Mouse (Mus musculus) olfactory bulb, adult 2 months (tissue): ENCODE measurements around the gene Neurl3. TPM values are rescaled to one million over a fixed set of nuclear protein-coding genes. Genes with fewer than 3 reads are reported as not detected.

Experiments
- H3K27ac ChIP-seq: fragments of 200-500 bp; 2 replicates; pipeline ENCODE4 v1.5.1; 2012; ENCODE audit warnings: low read depth, low read length; ENCODE audit not compliant: insufficient read depth
- H3K4me1 ChIP-seq: fragments of 200-500 bp; 2 replicates; pipeline ENCODE4 v1.6.1; 2012; ENCODE audit warnings: low read length; ENCODE audit not compliant: control insufficient read depth, insufficient read depth
- H3K4me3 ChIP-seq: fragments of 200-500 bp; 2 replicates; pipeline ENCODE4 v1.5.1; 2012; ENCODE audit warnings: mild to moderate bottlenecking, low read depth, low read length, moderate library complexity; ENCODE audit not compliant: insufficient read depth
- CTCF ChIP-seq: fragments of 200-500 bp; IDR thresholded peaks from 2 replicates; pipeline ENCODE4 v1.5.1; 2012; ENCODE audit warnings: low read depth, mild to moderate bottlenecking, low read length, moderate library complexity; ENCODE audit not compliant: insufficient read depth
- POLR2A ChIP-seq: fragments of 200-500 bp; IDR thresholded peaks from 2 replicates; pipeline ENCODE4 v1.6.1; 2012; ENCODE audit warnings: mild to moderate bottlenecking, low read depth, low read length, moderate library complexity; ENCODE audit not compliant: insufficient read depth
- WGBS: fragments of 180-500 bp; shearing (Covaris S2); methylation state at CpG from one replicate; pipeline ENCODE4 v1.1.7; 2018; 5-methylcytosine and 5-hydroxymethylcytosine counted together
- polyA plus RNA-seq: library from polyadenylated mRNA; stranded (reverse); fragments of >200 nt; gene quantifications from 2 replicates; pipeline ENCODE4 v1.2.4, GENCODE M21; 2012; ENCODE audit warnings: low replicate concordance; ENCODE audit not compliant: missing spikeins, insufficient read depth, insufficient read length

Gene Neurl3
- polyA plus RNA-seq, 1 experiment, result not detected

DNA sequence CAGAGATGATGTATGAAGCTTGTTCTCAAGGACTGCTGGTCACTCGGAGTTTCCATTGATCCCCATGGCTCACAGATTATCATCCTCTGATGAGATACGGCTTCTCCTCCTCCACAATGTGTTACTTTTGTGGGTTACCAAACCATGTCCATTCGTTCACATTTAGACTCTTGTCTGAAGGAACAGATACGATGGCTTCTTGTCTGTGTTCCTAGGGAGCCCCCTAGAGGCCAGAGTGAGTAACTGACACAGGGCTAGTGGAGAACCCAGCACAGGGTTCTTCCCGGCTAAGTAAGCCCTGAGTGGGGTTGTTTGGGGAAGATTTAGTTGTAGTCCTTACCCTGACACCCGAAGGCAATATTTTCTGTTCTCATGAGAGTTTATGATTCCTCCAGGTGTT is 21.7 kb downstream of the Neurl3 start:
- WGBS, result 3% methylated on average over 6 of the region's 6 CpGs
- Histone ChIP-seq H3K27ac (no peak overlapping the region), H3K4me1 (peaks cover 6% of the 10 kb centered on the region; the same call in 1 of the 2 replicates), H3K4me3 (no peak overlapping the region)
- TF ChIP-seq CTCF (no peak), POLR2A (no peak)

DNA sequence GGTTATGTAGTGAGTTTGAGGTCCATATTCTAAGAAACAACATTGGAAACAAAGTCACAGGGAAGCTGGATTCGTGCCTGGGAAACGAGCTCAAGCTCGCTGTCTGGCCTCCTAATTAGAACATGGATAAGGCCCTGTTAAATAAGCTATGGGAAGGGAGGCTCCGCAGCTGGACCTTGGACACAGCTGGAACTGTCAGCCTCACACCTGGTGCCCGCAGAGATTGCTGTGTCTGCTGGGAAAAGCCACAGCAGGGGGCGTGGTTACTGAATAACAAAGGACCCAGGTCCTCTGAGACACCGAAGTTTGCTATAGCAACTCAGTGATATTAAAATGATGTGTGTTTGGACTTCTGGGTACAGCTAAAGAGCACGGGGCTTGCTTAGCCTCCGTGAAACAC is 23.1 kb downstream of the Neurl3 start:
- 18% methylated on average over 9 of the region's 9 CpGs for WGBS
- H3K4me3 ChIP-seq, result no peak overlapping the region
- H3K27ac ChIP-seq, result no peak overlapping the region
- H3K4me1 ChIP-seq, result peaks cover 6% of the 10 kb centered on the region; the same call in 1 of the 2 replicates
- TF ChIP-seq CTCF (no peak), POLR2A (no peak)

DNA sequence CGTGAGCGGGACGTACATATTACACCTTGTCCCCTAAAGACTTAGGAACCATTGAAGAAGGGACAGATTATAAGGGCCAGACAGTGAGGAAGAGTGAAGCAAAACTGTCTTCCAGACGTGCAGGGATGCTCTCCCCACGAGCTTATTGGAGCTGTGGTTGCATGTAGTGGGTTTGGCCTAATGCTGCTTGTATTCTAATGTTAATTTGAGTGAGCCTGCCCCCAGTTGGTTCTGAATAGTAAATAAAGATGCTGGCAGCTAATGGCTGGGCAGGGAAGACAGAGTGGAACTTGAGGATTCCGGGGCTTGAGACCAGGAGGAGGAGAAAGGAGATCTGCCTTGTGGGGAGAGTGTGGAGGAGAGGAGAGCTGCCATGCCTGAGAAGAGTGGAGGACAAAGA is 27.8 kb downstream of the Neurl3 start:
- TF ChIP-seq CTCF, result no peak
- no peak for TF ChIP-seq POLR2A
- H3K27ac ChIP-seq, result no peak overlapping the region
- H3K4me3 ChIP-seq, result no peak overlapping the region
- peaks cover 5% of the 10 kb centered on the region for H3K4me1 ChIP-seq
- 50% methylated on average over 6 of the region's 6 CpGs for WGBS

DNA sequence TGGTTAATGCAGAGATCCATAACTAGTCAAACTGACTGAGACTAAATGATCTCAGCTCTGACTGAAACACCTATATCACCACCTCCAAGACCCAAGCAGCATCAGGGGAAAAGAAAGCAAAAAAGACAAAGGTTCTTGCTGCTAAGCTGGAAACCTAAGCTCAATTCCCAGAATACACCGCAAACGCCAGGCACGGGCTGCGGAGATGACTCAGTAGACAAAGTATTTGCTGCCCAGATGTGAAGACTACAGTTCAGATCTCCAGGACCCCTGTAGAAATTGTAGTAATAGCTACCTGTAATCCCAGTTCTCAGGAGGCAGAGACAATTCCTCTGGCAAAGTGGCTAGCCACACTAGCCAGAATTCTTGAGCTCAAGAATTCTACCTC is 29.7 kb downstream of the Neurl3 start:
- no peak overlapping the region for H3K4me3 ChIP-seq
- no peak for TF ChIP-seq POLR2A
- no peak for TF ChIP-seq CTCF
- H3K4me1 ChIP-seq, result peaks cover 9% of the 10 kb centered on the region
- WGBS, result 75% methylated on average over 4 of the region's 4 CpGs
- no peak overlapping the region for H3K27ac ChIP-seq

DNA sequence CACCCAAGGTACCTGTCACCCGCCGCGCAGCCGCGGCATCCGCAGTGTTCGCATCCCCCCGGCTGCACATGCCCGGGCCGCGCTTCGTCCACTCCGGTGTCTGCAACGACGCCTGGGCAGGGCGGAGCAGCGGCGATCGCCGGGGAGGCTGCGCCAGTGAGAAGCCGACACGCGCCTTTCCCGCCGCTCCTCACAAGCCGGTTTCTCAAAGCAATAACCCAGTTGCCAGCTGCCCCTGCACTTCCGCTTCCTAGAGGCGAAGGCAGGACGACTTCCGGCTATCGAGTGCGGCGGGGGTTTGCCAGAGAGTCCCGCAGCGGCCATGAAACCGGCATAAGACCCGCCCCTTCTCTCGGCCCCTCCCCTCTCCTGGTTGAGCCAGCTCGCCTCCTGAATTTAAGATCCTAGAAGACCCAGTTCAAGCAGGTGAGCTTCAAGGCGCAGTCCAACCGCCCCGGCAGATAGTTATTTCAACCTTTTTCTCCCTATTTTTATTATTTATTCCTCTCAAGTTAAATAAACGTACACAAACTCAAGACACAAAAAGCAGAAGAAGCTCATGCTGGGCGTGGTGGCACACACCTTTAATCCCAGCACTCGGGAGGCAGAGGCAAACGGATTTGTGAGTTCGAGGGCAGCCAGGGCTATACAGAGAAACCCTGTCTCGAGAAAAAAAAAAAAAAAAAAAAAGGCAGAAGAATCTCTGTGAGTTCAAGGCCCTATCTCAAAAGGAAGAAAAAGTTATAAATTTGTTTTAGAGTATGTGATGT is 30.2 kb downstream of the Neurl3 start, which contains the start of gene Uggt1:
Gene Uggt1 (minus strand): TSS at position 663 of the 770 bp plus-strand sequence.
- TF ChIP-seq CTCF (no peak), POLR2A (0 out of 2 replicates have a peak, but pooled peaks have one; percentile 10)
- Histone ChIP-seq H3K27ac (no peak within 1 kb of the TSS), H3K4me3 (peak within 1 kb of the TSS; percentile 76), H3K4me1 (peaks cover 9% of the 10 kb centered on the region)
- under 1% methylated on average over 49 of the region's 49 CpGs for WGBS

DNA sequence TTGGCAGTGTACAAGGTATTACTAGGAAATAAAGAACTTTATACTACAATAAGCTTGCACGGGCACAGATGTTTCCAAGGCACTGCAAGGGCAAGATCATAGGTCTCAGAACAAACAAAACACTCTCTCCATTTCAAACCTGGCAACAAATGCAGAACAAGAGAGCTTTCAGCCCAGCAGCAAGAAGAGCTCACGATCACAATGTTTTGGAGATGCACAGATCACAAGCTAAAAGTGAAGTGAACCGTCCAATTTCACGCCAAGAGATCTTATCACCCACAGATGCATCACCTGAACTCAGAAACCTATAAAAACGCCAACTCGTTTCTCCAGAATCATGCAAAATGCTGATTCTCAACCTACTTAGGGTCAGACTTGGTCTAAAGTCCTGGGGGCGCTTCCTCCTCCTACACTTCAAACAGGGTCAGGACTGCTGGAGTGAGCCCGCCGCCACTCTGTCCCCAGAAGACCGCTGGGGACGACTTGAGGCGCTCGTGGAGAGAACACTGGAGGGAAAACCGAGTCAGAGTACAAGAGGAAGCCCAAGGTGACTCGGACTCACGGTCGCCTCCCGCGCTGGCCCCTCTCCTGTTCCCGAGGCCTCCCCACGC is 30.9 kb downstream of the Neurl3 start:
- Histone ChIP-seq H3K27ac (no peak overlapping the region), H3K4me1 (peaks cover 9% of the 10 kb centered on the region), H3K4me3 (peak overlapping the region; percentile 76)
- 2% methylated on average over 21 of the region's 21 CpGs for WGBS
- TF ChIP-seq POLR2A, result no peak
- TF ChIP-seq CTCF, result no peak

DNA sequence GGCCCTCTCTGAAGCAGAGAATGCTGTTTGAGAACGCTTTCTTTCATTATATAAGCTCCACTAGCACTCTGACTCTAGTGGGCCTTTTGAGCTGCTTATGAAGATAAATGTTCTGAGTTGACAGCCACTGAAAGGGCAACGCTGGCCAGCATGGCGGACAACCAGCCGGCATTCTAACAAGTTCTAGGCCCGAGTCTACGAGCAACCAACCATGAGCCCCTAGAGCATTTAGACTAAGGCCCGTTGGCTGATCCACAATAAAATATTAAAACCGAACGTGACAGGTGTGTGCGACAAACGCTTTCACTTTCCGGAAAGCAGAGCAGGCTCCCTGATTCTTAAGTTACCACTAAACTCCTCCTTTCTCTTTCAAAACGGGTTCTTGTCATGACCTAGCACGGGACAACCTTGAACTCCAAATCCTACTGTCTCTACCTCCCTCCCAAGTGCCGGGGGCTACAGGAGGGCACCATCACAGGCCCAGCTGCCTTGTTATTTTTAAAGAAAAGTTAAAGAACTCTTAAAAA is 32.5 kb downstream of the Neurl3 start:
- 88% methylated on average over 15 of the region's 15 CpGs for WGBS
- no peak overlapping the region for H3K27ac ChIP-seq
- TF ChIP-seq POLR2A (no peak), CTCF (no peak)
- no peak overlapping the region for H3K4me3 ChIP-seq
- H3K4me1 ChIP-seq, result peaks cover 9% of the 10 kb centered on the region

DNA sequence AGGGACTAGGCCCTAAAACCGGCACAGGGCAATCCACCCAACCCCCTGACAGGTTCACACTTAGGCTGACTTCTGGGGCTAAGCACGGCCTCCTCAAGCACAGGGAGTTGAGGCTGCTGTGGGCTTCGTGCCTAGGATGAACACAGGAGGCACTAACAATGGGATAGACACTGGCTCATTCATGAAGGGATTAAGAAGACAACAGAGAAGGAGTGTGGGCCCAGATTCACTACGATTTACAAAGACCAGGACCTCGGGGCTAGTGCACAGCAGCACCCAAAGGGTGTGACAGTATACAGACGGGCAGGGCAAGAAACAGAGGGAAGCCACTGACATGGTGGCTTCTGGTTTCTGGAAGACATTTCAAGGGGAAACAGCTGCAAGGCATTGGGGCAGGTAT is 34.3 kb downstream of the Neurl3 start:
- no peak overlapping the region for H3K4me3 ChIP-seq
- TF ChIP-seq CTCF, result no peak
- no peak for TF ChIP-seq POLR2A
- no peak overlapping the region for H3K27ac ChIP-seq
- peaks cover 14% of the 10 kb centered on the region for H3K4me1 ChIP-seq
- 33% methylated on average over 6 of the region's 6 CpGs for WGBS

DNA sequence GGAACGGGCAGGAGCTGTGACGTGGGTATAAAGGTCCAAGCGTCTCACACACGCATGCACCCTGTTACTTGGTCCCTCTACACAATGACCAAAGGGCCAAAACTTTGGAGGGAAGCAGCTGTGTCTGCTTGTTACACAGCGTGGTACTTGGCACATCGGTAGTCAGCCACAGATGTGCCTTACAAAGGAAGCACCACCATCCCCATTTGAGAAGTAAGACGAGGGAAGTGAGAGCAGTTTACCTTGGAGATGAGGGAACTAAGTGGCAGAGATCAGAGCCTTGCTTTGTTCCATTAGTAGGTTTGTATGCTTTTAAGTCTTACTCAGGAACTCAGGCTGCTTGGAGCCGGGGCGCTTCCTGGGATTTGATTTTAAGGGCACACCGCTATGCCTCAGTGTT is 35.1 kb downstream of the Neurl3 start:
- H3K27ac ChIP-seq, result no peak overlapping the region
- 81% methylated on average over 10 of the region's 10 CpGs for WGBS
- no peak for TF ChIP-seq POLR2A
- TF ChIP-seq CTCF, result no peak
- no peak overlapping the region for H3K4me3 ChIP-seq
- H3K4me1 ChIP-seq, result peaks cover 16% of the 10 kb centered on the region
